Mouse (Mus musculus) pancreas, adult 10 weeks (tissue): Measurements from ENCODE around the gene Tdrd5. TPM values are rescaled to one million over a fixed set of nuclear protein-coding genes. Genes with fewer than 3 reads are reported as not detected.

Experiments used
- polyA plus RNA-seq: library from polyadenylated mRNA; stranded (reverse); fragments of 350-450 nt; fragmentation: Illumina TruSeq; extraction: RNeasy Lipid Tissue Mini Kit (QIAGEN cat#74804); gene quantifications from one replicate; pipeline ENCODE4 v1.2.3, GENCODE M21; 2015; ENCODE audit warnings: low read depth, low replicate concordance; ENCODE audit not compliant: insufficient read depth

The Tdrd5 gene
- polyA plus RNA-seq, result not detected

DNA sequence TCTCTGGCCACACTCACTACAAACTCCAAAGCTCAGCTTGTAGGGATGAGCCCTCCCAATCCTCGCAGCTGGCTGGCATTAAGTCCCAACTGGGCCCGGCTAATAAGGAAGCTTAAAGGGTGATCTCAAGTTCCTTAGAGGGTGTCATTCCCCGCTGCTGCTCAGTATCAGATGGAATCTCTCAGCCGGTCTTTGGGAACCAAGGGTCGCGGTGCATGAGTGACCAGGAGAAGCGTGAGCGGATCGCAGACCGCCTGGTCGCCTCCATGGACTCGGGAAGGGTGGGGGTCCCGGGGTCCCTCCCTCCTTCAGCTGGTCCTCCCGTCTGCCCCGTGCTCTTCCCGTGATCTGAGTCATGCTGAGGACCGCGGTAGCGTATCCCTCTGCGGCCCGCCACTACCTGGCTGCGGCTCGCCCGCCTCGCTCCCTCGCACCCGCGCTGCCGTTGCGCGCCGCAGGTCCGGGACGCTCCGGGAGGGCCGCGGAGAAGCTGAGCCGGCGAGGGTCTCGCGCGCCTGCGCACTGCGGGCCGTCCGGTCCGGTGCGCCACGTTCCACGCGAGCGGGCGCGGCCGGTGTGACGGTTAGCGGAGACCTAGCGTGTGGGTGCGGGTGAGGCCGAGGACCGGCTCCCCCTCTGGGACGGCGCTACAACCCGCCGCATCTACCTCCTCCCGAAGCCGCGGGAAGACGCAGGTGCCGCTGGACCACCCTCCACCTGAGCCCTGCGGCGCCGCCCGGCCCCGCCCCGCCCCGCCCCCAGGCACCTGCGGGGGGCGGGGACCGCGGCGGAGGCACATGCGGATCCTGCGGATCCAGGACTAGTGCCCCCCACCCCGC is at the start of gene Tdrd5:
Gene Tdrd5, minus strand, starts transcription at position 754 of the 839 bp plus-strand sequence.

DNA sequence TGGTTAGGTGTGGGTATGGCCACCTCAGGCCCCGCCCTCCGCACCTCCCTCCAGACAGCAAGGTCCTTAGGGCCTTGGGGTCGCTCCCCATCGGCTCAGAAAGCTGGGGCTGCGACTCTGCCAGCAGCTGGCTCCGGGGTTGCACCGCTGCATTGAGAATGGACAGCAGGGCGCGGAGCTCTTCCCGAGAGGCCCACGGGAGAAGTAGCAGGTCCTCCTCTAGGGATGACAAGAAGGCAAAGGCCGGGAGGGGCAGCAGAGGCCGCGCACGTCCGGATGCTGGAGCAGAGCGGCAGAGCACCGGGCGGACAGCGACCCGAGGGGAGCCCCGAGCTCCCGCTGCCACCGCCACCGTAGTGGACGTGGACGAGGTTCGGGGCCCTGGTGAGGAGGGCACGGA is 7.2 kb upstream of the Tdrd5 start, which contains the start of gene Nphs2:
Gene Nphs2, plus strand, starts transcription at position 98 of the 400 bp plus-strand sequence.

Other genes starting within 250 kb of the Tdrd5 start
- gene Fam163a, start 98.6 kb downstream of the Tdrd5 start, polyA plus RNA-seq, result 0.20 TPM
- gene Nphs2, start 7.1 kb upstream of the Tdrd5 start, polyA plus RNA-seq, result not detected
- gene Gm2000, start 62.4 kb upstream of the Tdrd5 start, polyA plus RNA-seq, result 204 TPM
- not detected for gene Axdnd1, start 117.5 kb upstream of the Tdrd5 start, polyA plus RNA-seq
- gene Soat1, start 170.7 kb upstream of the Tdrd5 start, polyA plus RNA-seq, result 2.3 TPM
- 0.89 TPM for gene Gm10031, start 220.3 kb upstream of the Tdrd5 start, polyA plus RNA-seq